Mouse (Mus musculus): ENCODE measurements around the gene Clca3a1.

DNA sequence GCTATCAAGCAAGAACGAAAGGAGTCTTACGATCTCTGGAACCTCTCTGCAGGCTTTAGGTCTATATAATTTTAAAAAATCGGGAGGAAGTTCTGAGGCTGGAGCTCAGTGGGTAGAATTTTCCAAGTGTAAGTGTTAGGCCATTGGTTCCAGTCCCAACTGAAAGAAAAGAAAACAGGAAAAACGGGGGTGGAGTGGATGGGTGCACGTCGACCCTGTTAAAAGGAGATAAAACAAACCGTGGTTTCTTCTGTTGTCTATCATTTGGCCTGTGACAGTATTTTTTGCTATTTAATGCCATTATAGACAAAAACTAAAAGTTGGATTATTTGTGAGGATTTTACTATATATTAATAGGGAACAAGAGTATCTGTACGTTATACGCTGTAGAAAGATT lies 38.9 kb downstream of the Clca3a1 start:
- TF ChIP-seq CTCF (IDR thresholded peaks at IDR 0.05; ENCODE audit: low read depth, low read length) (no peak), POLR2A (IDR thresholded peaks at IDR 0.05; ENCODE audit: borderline replicate concordance, low read depth, low read length) (no peak)

Data from bone marrow macrophage, adult 2 months (primary cell).